Mouse (Mus musculus) limb, embryonic 11.5 days (tissue): ENCODE measurements around the gene A930033H14Rik. TPM values are rescaled to one million over a fixed set of nuclear protein-coding genes. Genes with fewer than 3 reads are reported as not detected.

ENCODE experiments used
- ATAC-seq: fragments of 200-750 bp; cut with Nextera tagmentation; 2 replicates; pipeline ENCODE4 v1.8.0; 2017; ENCODE audit warnings: low read depth; ENCODE audit not compliant: insufficient number of reproducible peaks, low FRiP score, low TSS enrichment
- DNase-seq: peaks from one replicate; pipeline ENCODE4 v3.0.0-alpha.2; 2015; ENCODE audit warnings: low spot score
- H3K27ac ChIP-seq: fragments of 300-500 bp; sonication (generic); replicated peaks from 2 replicates; pipeline ENCODE4 v1.5.1; 2014; ENCODE audit warnings: low read depth, mild to moderate bottlenecking, low read length
- H3K27me3 ChIP-seq: fragments of 300-500 bp; sonication (generic); 2 replicates; pipeline ENCODE4 v1.6.1; 2014; ENCODE audit warnings: mild to moderate bottlenecking, low read length, mixed read lengths; ENCODE audit not compliant: control insufficient read depth, insufficient read depth
- H3K36me3 ChIP-seq: fragments of 300-500 bp; sonication (generic); 2 replicates; pipeline ENCODE4 v1.6.1; 2014; ENCODE audit warnings: mild to moderate bottlenecking, low read length, moderate library complexity, mixed read lengths; ENCODE audit not compliant: control insufficient read depth, insufficient read depth
- H3K4me1 ChIP-seq: fragments of 300-500 bp; sonication (generic); 2 replicates; pipeline ENCODE4 v1.6.1; 2014; ENCODE audit warnings: low read length, mixed read lengths; ENCODE audit not compliant: control insufficient read depth, insufficient read depth
- H3K4me2 ChIP-seq: fragments of 300-500 bp; sonication (generic); 2 replicates; pipeline ENCODE4 v1.6.1; 2014; ENCODE audit warnings: low read depth, mild to moderate bottlenecking, moderate library complexity; ENCODE audit not compliant: severe bottlenecking
- H3K4me3 ChIP-seq: fragments of 300-500 bp; sonication (generic); 2 replicates; pipeline ENCODE4 v1.5.1; 2014; ENCODE audit warnings: low read depth, low read length
- H3K9ac ChIP-seq: fragments of 300-500 bp; sonication (generic); 2 replicates; pipeline ENCODE4 v1.6.1; 2014; ENCODE audit warnings: mild to moderate bottlenecking, low read length
- H3K9me3 ChIP-seq: fragments of 300-500 bp; sonication (generic); 2 replicates; pipeline ENCODE4 v1.6.1; 2016; ENCODE audit warnings: low read length; ENCODE audit not compliant: control insufficient read depth
- WGBS: fragments of 180-500 bp; shearing (Covaris S2); extraction: QIAGEN DNeasy Blood & Tissue Kit; methylation state at CpG from one replicate; pipeline ENCODE4 v1.1.7; 2014; 5-methylcytosine and 5-hydroxymethylcytosine counted together
- polyA plus RNA-seq: library from polyadenylated mRNA; unstranded; fragments of >200 nt; fragmentation: Nextera tagmentation; extraction: Ambion mirVana; gene quantifications from 2 replicates; pipeline ENCODE4 v1.2.1, GENCODE M21; 2014

Gene A930033H14Rik
- polyA plus RNA-seq, 1 experiment from 2014 or later, result 2.3 TPM

GRCm38 (mm10) chr10:69221955-69222354, 9.1 kb upstream of the A930033H14Rik start:
- ATAC-seq, result no peak
- Histone ChIP-seq H3K4me2 (no peak overlapping the region), H3K9me3 (no peaks in the 10 kb centered on the region), H3K4me1 (no peaks in the 10 kb centered on the region), H3K4me3 (no peak overlapping the region), H3K27ac (no peak overlapping the region), H3K36me3 (no peaks in the 10 kb centered on the region; the same call in none of the 2 replicates), H3K9ac (no peak overlapping the region), H3K27me3 (no peaks in the 10 kb centered on the region)
- no peak for DNase-seq
- 94% methylated on average over 3 of the region's 3 CpGs for WGBS

- H3K9ac ChIP-seq, result no peak overlapping the region
- H3K27ac ChIP-seq, result no peak overlapping the region
- WGBS, result 92% methylated on average over 9 of the region's 9 CpGs
- no peak overlapping the region for H3K4me3 ChIP-seq
- H3K27me3 ChIP-seq, result no peaks in the 10 kb centered on the region
- no peaks in the 10 kb centered on the region for H3K4me1 ChIP-seq
- H3K4me2 ChIP-seq, result no peak overlapping the region
- DNase-seq, result no peak
- no peaks in the 10 kb centered on the region for H3K9me3 ChIP-seq
- H3K36me3 ChIP-seq, result peaks cover 3% of the 10 kb centered on the region
- no peak for ATAC-seq
Observed at GRCm38 (mm10) chr10:69221148-69221547, 8.2 kb upstream of the A930033H14Rik start.

GRCm38 (mm10) chr10:69220296-69220695, 7.4 kb upstream of the A930033H14Rik start:
- 79% methylated on average over 6 of the region's 6 CpGs for WGBS
- H3K36me3 ChIP-seq, result peaks cover 4% of the 10 kb centered on the region
- H3K27ac ChIP-seq, result no peak overlapping the region
- no peak for DNase-seq
- no peaks in the 10 kb centered on the region for H3K27me3 ChIP-seq
- H3K4me1 ChIP-seq, result no peaks in the 10 kb centered on the region
- no peak for ATAC-seq
- H3K9me3 ChIP-seq, result no peaks in the 10 kb centered on the region
- no peak overlapping the region for H3K9ac ChIP-seq
- H3K4me2 ChIP-seq, result no peak overlapping the region
- H3K4me3 ChIP-seq, result no peak overlapping the region

- Histone ChIP-seq H3K36me3 (peaks cover 4% of the 10 kb centered on the region), H3K9ac (no peak overlapping the region), H3K4me2 (no peak overlapping the region), H3K27me3 (no peaks in the 10 kb centered on the region), H3K4me1 (no peaks in the 10 kb centered on the region), H3K27ac (no peak overlapping the region), H3K9me3 (no peaks in the 10 kb centered on the region), H3K4me3 (no peak overlapping the region)
- ATAC-seq, result no peak
- no peak for DNase-seq
- WGBS, result 87% methylated on average over 2 of the region's 2 CpGs
Observed at GRCm38 (mm10) chr10:69219289-69219626, 6.4 kb upstream of the A930033H14Rik start.

- DNase-seq, result no peak
- no peaks in the 10 kb centered on the region for H3K9me3 ChIP-seq
- H3K4me2 ChIP-seq, result no peak overlapping the region
- ATAC-seq, result no peak
- no peaks in the 10 kb centered on the region for H3K4me1 ChIP-seq
- H3K4me3 ChIP-seq, result no peak overlapping the region
- H3K27me3 ChIP-seq, result no peaks in the 10 kb centered on the region
- H3K9ac ChIP-seq, result no peak overlapping the region
- peaks cover 4% of the 10 kb centered on the region for H3K36me3 ChIP-seq
- WGBS, result 87% methylated on average over 14 of the region's 14 CpGs
- H3K27ac ChIP-seq, result no peak overlapping the region
Observed at GRCm38 (mm10) chr10:69218458-69219288, 5.8 kb upstream of the A930033H14Rik start.

GRCm38 (mm10) chr10:69217127-69217690, 4.3 kb upstream of the A930033H14Rik start:
- no peaks in the 10 kb centered on the region for H3K9me3 ChIP-seq
- H3K27me3 ChIP-seq, result no peaks in the 10 kb centered on the region
- no peak overlapping the region for H3K9ac ChIP-seq
- no peak overlapping the region for H3K4me2 ChIP-seq
- H3K4me3 ChIP-seq, result no peak overlapping the region
- ATAC-seq, result no peak
- WGBS, result over 99% methylated on average over 4 of the region's 4 CpGs
- H3K36me3 ChIP-seq, result peaks cover 4% of the 10 kb centered on the region
- DNase-seq, result no peak
- no peaks in the 10 kb centered on the region for H3K4me1 ChIP-seq
- no peak overlapping the region for H3K27ac ChIP-seq

GRCm38 (mm10) chr10:69213986-69214385, 1.1 kb upstream of the A930033H14Rik start:
- H3K27me3 ChIP-seq, result no peaks in the 10 kb centered on the region
- no peak overlapping the region for H3K27ac ChIP-seq
- no peaks in the 10 kb centered on the region for H3K9me3 ChIP-seq
- H3K4me2 ChIP-seq, result peak overlapping the region; percentile 79
- 47% methylated on average over 5 of the region's 5 CpGs for WGBS
- H3K9ac ChIP-seq, result peak overlapping the region; percentile 96
- no peaks in the 10 kb centered on the region for H3K4me1 ChIP-seq
- peaks cover 4% of the 10 kb centered on the region for H3K36me3 ChIP-seq
- H3K4me3 ChIP-seq, result peak overlapping the region; percentile 75
- DNase-seq (no peak), ATAC-seq (no peak)

- no peaks in the 10 kb centered on the region for H3K9me3 ChIP-seq
- peak overlapping the region; percentile 75 for H3K4me3 ChIP-seq
- ATAC-seq (peak; percentile 15), DNase-seq (peak; percentile 72)
- 1% methylated on average over 21 of the region's 21 CpGs for WGBS
- no peaks in the 10 kb centered on the region for H3K27me3 ChIP-seq
- H3K9ac ChIP-seq, result peak overlapping the region; percentile 96
- peak overlapping the region; percentile 79 for H3K4me2 ChIP-seq
- peaks cover 4% of the 10 kb centered on the region for H3K36me3 ChIP-seq
- peak overlapping the region; percentile 98 for H3K27ac ChIP-seq
- H3K4me1 ChIP-seq, result no peaks in the 10 kb centered on the region
Observed at GRCm38 (mm10) chr10:69213451-69213877, 566 bp upstream of the A930033H14Rik start.
